Mouse (Mus musculus): ENCODE data around the gene Fez2.

GRCm38 (mm10) chr17:78449635-78450197 lies 31.8 kb upstream of the Fez2 start:
- TF ChIP-seq POLR2A (IDR thresholded peaks at IDR 0.05; ENCODE audit: control insufficient read depth, low read depth, low read length) (no peak), CTCF (IDR thresholded peaks at IDR 0.05; ENCODE audit: control insufficient read depth, insufficient read depth, insufficient replicate concordance, low read depth, low read length) (no peak)
